Mouse (Mus musculus) gastrocnemius, postnatal 10 days (tissue): ENCODE measurements around the gene Notum. TPM values are rescaled to one million over a fixed set of nuclear protein-coding genes. Genes with fewer than 3 reads are reported as not detected.
"Not testable (repeated sequence)": the region's sequence is repeated elsewhere in the genome, so short reads cannot be mapped to it uniquely, and the experiment has no call there.

ENCODE experiments used
- DNase-seq: peaks from one replicate; pipeline ENCODE4 v3.0.0; 2021; ENCODE audit warnings: mixed read lengths
- total RNA-seq, 2 experiments: library from RNA; stranded (reverse); gene quantifications; 2 replicates each; pipeline ENCODE4 v1.2.3; 2021

Notum gene
- total RNA-seq, 2 experiments from 2014 or later = 1.2 TPM; not detected in 1

GRCm38 (mm10) chr11:120675875-120676274 lies 14.9 kb upstream of the Notum start:
- not testable (repeated sequence) for DNase-seq

GRCm38 (mm10) chr11:120673594-120674122 lies 12.7 kb upstream of the Notum start:
- no peak for DNase-seq

DNA sequence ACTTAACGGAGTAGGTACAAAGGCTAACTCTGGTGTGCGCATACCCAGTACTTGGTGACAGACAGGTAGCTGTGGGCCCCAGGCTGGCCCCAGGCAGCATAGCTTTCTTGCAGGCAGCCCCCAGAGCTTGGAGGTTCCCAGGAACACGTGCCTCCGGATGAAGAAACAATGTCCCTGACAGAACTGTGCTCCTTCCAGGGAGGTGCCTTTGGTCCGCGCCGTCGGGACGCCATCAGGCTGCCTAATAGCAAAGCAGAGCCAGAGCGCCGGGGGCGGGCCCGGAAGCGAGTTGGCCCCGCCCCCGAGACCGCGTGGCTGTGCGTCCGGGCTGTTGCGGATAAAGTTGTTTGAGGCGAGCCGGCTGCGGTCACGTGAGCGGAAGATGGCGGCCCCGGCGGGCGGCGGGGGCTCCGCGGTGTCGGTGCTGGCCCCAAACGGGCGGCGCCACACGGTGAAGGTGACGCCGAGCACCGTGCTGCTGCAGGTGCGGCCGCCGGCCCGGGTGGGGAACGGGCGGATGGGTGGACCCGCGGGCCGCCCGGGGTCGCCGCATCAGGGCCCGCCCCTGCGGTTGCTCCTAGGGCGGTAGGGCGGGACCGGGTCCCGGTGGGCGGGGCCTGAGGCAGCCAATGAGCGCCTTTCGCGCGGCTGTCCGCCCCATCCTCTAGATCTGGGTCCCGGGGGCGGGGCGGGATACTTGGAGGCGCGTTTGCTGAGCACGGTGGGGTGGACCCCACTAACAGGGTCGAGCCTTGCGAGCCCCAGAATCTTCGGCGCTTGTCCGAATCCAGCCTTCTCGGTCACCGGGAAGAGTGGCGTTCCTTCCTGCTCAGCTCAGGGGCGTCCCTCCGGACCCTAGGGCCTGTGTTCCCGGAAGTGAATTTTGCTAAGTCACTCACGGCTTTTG lies 12.0 kb upstream of the Notum start, which contains the start of gene Aspscr1:
TSS of gene Aspscr1 (plus strand) at position 287 of the 907 bp plus-strand sequence.
- peak; percentile 98 for DNase-seq

- no peak for DNase-seq
Observed at GRCm38 (mm10) chr11:120666617-120667016, 5.6 kb upstream of the Notum start.

- no peak for DNase-seq
Observed at GRCm38 (mm10) chr11:120665406-120665805, 4.4 kb upstream of the Notum start.

GRCm38 (mm10) chr11:120663714-120664113 lies 2.7 kb upstream of the Notum start:
- no peak for DNase-seq

DNA sequence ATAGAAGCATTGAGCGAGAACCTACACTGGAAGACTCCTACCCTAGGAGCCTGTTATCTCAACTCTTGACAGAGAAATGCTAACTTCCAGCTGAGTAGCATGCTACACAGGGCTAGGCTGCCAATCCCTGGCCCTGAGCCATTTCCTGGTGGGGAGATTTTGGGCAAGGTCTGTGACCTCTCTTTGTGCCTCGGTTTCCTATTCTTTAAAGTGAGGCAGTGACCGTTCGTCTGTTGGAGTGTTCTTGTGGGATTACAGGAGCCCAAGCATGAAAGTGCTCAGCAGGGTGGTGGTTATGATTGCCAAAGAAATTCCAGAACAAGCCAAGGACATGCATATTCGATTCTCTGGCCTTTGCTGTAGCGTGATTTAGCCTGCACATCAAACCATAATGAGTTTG lies 1.8 kb upstream of the Notum start:
- DNase-seq = no peak

DNA sequence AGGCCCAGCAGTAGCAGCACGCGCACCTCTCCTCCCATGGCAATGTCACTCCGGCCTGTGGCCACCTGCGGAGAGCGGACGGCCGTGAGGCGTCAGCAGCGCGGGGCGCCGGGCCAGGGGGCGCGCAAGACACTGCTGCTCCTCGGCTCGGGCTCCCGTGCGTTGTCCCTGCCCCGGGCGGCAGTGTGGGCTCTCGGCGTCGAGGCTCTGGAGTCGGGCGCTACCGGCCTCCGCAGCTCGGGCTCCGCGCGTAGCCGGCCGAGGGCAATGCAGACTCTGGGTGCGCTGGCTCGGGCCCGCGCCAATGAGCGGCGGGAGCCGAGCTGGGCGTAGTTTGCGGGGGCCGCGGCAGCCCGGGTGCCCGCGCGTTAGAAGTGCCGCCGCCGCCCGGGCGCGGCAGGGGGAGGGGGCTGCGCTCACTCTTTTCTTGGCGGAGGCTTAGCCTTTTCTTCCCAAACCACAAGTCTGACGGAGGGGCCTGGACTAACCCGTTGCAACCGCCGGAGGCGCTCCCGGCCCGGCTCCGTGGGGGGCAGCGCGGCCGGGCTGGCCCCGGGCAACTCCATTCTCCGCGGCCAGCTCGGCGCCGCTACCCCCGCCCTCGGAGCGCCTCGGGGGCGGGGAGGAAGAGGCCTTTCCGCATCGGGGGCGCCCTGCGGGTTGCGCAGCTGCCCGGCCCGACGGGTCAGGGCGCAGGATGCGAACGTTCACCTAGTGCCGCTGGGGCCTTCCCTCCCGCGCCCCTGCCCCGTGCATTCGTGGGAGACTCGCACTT lies 487 bp downstream of the Notum start:
- DNase-seq = peak; percentile 57

DNA sequence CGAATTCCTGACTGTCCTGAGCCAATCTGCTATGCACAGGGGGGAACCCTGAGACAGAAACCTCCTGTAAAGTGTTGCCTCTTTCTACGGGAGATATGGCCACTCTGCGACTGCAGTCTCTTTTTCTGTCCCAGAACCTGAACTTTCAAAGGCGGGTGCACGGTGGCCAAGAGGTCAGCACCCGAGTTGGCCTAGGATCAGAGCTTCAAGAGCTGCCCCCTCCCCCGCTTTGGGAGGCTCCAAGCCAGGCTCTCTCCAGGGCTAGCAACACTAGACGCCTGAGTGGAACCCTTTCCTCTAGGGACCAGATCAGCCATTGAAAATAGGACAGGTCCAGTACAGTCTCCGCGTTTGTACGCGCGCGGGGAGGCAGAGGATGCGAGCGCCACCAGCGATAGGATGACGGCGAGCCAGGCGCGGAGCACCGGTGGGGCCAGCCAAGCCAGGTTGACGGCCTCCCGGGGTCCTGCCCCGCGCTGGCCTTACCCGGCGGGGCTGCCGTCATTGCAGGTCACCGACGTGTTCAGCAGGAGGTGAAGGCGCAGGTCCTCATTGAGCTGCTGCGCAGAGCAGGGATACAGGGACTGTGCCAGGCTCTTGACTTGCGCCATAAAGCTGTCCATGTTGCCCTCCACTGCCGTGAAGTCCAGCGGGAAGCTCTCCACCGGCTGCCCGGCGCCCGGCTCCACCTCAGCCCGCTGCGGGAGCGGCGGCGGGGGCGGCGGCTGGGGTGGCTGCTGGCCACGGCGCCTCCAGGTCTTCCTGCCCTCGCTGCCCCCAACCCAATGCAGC lies 1.3 kb downstream of the Notum start:
- no peak for DNase-seq

DNA sequence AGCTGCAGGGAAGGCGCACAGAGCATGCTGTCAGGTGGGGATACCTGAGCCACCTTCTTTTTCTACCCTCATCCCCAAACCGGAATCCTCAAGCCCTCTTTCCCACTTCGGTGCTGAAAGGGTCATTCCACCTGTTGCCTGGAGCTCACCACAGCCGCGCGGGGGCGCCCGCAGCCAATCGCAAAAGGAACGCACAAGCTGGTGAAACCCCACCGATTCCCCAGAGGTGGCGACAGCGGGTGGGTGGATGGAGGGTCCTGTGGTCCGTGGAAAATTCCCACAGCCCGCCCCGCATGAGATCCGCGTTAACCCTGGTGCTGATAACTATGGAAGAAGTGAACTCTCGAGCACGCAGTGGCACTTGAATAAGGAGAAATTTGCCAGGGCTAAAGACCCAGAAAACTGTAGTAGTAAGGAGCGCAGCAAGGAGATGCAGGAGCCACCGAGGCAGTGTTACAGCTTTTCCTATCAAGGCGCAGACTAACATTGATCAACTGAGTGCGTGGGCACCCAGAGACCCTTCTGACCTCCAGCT lies 2.0 kb downstream of the Notum start:
- DNase-seq = peak; percentile 84

GRCm38 (mm10) chr11:120657301-120657700 lies 3.7 kb downstream of the Notum start:
- DNase-seq = no peak

GRCm38 (mm10) chr11:120654741-120655140 lies 6.2 kb downstream of the Notum start:
- no peak for DNase-seq

DNA sequence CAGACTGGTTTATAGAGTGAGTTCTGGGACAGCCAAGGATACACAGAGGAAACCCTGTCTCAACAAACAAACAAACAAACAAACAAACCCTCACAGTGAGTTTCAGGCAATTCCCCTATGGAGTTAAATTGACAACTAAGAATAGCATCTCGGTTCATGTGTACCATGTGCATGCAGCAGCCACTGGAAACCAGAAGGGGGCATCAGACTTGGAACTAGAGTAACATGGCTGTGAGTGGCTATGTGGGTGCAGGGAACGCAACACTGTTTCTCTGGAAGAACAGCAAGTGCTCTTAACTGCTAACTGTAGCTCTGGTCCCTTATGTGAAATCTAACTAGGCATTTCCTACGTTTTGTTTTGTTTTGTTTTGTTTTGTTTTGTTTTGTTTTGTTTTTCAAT lies 9.1 kb downstream of the Notum start:
- no peak for DNase-seq

- DNase-seq = no peak
Observed at GRCm38 (mm10) chr11:120648001-120648476, 12.9 kb downstream of the Notum start, which contains the start of gene Myadml2. Gene Myadml2, minus strand, starts transcription at chr11:120648158.

GRCm38 (mm10) chr11:120647047-120647830 lies 13.7 kb downstream of the Notum start:
- no peak for DNase-seq

DNA sequence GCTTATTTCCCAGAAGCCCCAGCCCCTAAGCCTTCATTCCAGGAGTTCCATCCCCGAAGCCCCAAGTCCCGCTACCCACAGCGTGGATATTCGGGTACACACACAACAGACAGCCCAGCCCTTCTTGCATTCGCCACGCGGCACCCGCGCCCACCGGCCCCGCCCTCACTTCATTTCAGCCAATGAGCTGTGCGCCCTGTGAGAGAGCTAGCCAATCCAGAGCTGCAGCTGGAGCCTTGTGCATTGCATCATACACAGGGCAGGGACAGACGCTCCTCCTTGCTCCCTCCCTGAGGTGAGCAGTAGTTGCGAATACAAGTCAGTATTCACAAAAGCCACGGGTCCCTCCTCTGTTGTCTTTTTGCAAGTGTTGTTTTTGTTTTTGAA lies 17.4 kb downstream of the Notum start, which contains the start of gene Pycr1:
TSS of gene Pycr1 (minus strand) at position 169 of the 387 bp plus-strand sequence.
- DNase-seq = peak; percentile 93

DNA sequence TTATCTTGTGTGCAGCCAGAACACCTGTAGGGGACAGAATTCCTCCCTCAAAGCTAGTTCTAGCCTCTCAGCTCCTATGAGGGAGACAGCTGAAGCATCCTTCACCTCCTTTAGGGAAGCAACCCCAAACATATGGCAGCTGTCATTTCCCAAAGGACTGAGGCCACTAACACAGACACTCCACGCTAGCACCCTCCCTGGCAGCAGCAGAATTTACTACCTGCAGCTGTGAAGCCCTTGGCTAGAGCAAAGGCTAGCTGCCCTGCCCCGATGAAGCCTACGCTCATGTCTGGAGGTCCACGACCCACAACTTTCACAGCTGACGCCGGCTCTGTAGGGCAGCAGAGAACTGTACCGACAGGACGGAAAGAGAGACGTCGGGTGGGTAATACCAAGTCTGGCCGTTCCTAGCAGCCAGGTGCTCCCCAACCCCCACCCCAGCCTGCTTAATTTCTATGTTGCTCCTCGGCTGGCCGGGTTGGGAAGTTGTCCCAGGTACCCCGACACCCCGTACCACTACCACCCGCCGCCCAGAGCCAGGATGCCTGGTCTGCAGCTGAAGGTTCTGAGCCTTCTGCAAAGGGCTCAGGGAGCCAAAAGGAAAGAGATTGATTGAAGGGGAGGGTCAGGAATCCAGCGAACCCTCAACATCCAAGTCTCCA lies 17.9 kb downstream of the Notum start:
- DNase-seq = no peak

- no peak for DNase-seq
Observed at GRCm38 (mm10) chr11:120641869-120642268, 19.1 kb downstream of the Notum start.

- no peak for DNase-seq
Observed at GRCm38 (mm10) chr11:120641255-120641654, 19.7 kb downstream of the Notum start.

DNA sequence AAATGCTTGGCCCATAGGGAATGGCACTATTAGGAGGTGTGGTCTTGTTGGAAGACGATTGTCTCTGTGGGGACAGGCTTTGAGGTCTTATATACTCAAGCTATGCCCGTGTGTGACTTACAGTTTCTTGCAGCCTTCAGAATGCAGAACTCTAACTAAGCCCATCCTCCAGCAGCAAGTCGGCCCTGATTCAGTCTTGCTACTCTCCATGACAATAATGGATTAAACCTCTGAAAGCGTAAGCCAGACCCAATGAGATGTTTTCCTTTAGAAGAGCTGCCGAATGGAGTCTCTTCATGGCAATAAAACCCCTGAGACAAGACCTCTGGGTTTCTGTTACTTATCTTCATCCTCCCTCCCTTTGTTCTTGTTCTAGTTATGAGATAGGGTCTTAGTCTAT lies 26.2 kb downstream of the Notum start:
- no peak for DNase-seq
